10 mouse cellular contexts compared by ENCODE assay signal in the genomic region with DNA sequence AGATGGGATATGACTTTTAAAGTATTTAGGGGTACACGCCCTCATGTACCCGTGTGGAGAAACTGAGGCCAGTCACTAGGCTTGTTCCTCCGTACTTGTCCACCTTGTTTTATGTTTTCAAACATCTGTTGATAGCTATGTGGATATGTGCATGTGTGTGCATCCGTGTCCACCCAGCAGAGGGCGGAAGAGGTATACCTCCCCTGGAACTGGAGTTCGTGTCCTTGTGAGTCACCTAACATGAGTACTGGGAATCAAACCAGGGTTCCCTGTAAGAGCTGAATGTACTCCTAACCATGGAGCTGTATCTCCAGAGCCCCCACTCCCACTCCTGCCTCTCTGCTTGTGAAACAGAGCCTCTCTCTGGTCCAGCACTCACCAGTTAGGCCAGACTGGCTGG.
DNase-seq lines count a peak whose midpoint lies in the region; ATAC-seq and TF ChIP-seq lines count a peak whose summit lies in the region.
"Had no signal": no experiment of that assay in that cellular context is flagged by ENCODE, and none has a peak within 500 bp of the region (broad histone marks: within the 10 kb centered on the region; RNA-seq: fewer than 3 reads in every experiment).

No protein-coding gene starts in this region.

- no peak for ATAC-seq in lung, postnatal 0 days
- no peak; the same call in 1 of the 2 replicates for ATAC-seq in erythroblast, adult 5-6 weeks (replicated peaks; ENCODE audit: low FRiP score, poor library complexity, severe bottlenecking)

- no peaks in the 10 kb centered on the region for H3K9me3 ChIP-seq in lung, postnatal 0 days (ENCODE audit: low read length)
- H3K9me3 ChIP-seq: embryonic facial prominence, embryonic 15.5 days had no signal

- no peak overlapping the region for H3K4me2 ChIP-seq in lung, postnatal 0 days (replicated peaks; ENCODE audit: low read depth, low read length)
- H3K4me2 ChIP-seq: embryonic facial prominence, embryonic 15.5 days had no signal

- TF ChIP-seq EP300 in lung, postnatal 0 days (IDR thresholded peaks at IDR 0.05), result no peak

- DNase-seq in embryo, embryonic 10.5 days (ENCODE audit: low spot score), result peak; percentile 7
- no peak for DNase-seq in embryo, embryonic 11 days
- DNase-seq in lung, postnatal 0 days (ENCODE audit: low spot score), result no peak
- DNase-seq in lung, adult 18-20 months, result no peak
- peak; percentile 26 for DNase-seq in induced T-regulatory cell, adult 2 months (ENCODE audit: low read depth)
- peak; percentile 31 for DNase-seq in thymus, postnatal 25 days
- no peak for DNase-seq in cerebellum, adult 11 months
- DNase-seq: gastrocnemius, postnatal 25 days had no signal

- 87% methylated on average over 6 of the region's 6 CpGs for WGBS in lung, postnatal 0 days

- H3K4me1 ChIP-seq in lung, postnatal 0 days (ENCODE audit: insufficient read depth, low read depth, low read length), result no peaks in the 10 kb centered on the region
- H3K4me1 ChIP-seq: embryonic facial prominence, embryonic 15.5 days had no signal

- H3K27ac ChIP-seq in lung, postnatal 0 days (ENCODE audit: low read length), result no peak overlapping the region
- H3K27ac ChIP-seq: embryonic facial prominence, embryonic 15.5 days had no signal

- H3K9ac ChIP-seq in lung, postnatal 0 days (replicated peaks; ENCODE audit: low read depth), result no peak overlapping the region
- H3K9ac ChIP-seq: embryonic facial prominence, embryonic 15.5 days had no signal

- peaks cover 25% of the 10 kb centered on the region for H3K36me3 ChIP-seq in lung, postnatal 0 days (ENCODE audit: insufficient read depth, low read length)

- TF ChIP-seq CTCF in lung, postnatal 0 days (IDR thresholded peaks at IDR 0.05), result peak; percentile 49

- H3K4me3 ChIP-seq in lung, postnatal 0 days (ENCODE audit: low read depth, low read length), result no peak overlapping the region
- H3K4me3 ChIP-seq: embryonic facial prominence, embryonic 15.5 days had no signal

- H3K27me3 ChIP-seq in lung, postnatal 0 days (replicated peaks; ENCODE audit: insufficient read depth, low read length), result no peaks in the 10 kb centered on the region
- H3K27me3 ChIP-seq: embryonic facial prominence, embryonic 15.5 days had no signal

Comparison
In these comparisons a context has a peak if more than half of its experiments do, and no peak if none do; other contexts are left out.
1. DNase-seq: peak in embryo, embryonic 10.5 days (single experiment), induced T-regulatory cell, adult 2 months (single experiment) and thymus, postnatal 25 days (single experiment); none in embryo, embryonic 11 days (single experiment), lung, postnatal 0 days (single experiment), lung, adult 18-20 months (0 of 2) and cerebellum, adult 11 months (single experiment).